Mouse (Mus musculus): ENCODE data around the gene Aanat. TPM values are rescaled to one million over a fixed set of nuclear protein-coding genes. Genes with fewer than 3 reads are reported as not detected.
"Not testable (repeated sequence)": the region's sequence is repeated elsewhere in the genome, so short reads cannot be mapped to it uniquely, and the experiment has no call there.

Gene Aanat
- total RNA-seq, 2 experiments from 2014 or later: 0.52 to 0.96 TPM

GRCm38 (mm10) chr11:116604097-116604496, 17.9 kb downstream of the Aanat start:
- DNase-seq: no peak
- intact Hi-C loops (cut with DNase I): no loop called here

- intact Hi-C loops (cut with DNase I): no loop called here
- no peak for DNase-seq
Measured at GRCm38 (mm10) chr11:116607717-116608116, 21.5 kb downstream of the Aanat start.

GRCm38 (mm10) chr11:116609965-116610630, 23.9 kb downstream of the Aanat start:
- DNase-seq: no peak
- intact Hi-C loops (cut with DNase I): no loop called here

GRCm38 (mm10) chr11:116611168-116611567, 24.9 kb downstream of the Aanat start:
- intact Hi-C loops (cut with DNase I); DNase-seq: not testable (repeated sequence)

- DNase-seq: no peak
- intact Hi-C loops (cut with DNase I): no loop called here
Measured at GRCm38 (mm10) chr11:116611883-116612282, 25.7 kb downstream of the Aanat start.

GRCm38 (mm10) chr11:116612554-116612953, 26.3 kb downstream of the Aanat start:
- intact Hi-C loops (cut with DNase I): no loop called here

GRCm38 (mm10) chr11:116613234-116613633, 27.0 kb downstream of the Aanat start:
- DNase-seq: no peak
- intact Hi-C loops (cut with DNase I): no loop called here

More at GRCm38 (mm10) chr11:116612554-116612953, 26.3 kb downstream of the Aanat start:
- DNase-seq: no peak

- intact Hi-C loops (cut with DNase I): no loop called here
- no peak for DNase-seq
Measured at GRCm38 (mm10) chr11:116615735-116616437, 29.7 kb downstream of the Aanat start.

- DNase-seq: no peak
- intact Hi-C loops (cut with DNase I): no loop called here
Measured at GRCm38 (mm10) chr11:116616438-116617118, 30.3 kb downstream of the Aanat start.

GRCm38 (mm10) chr11:116617641-116618040, 31.4 kb downstream of the Aanat start:
- DNase-seq: peak; percentile 56
- intact Hi-C loops (cut with DNase I): no loop called here

- intact Hi-C loops (cut with DNase I): no loop called here
- no peak for DNase-seq
Measured at GRCm38 (mm10) chr11:116618666-116619065, 32.4 kb downstream of the Aanat start.

GRCm38 (mm10) chr11:116619156-116619555, 32.9 kb downstream of the Aanat start:
- intact Hi-C loops (cut with DNase I): no loop called here

GRCm38 (mm10) chr11:116619561-116619960, 33.3 kb downstream of the Aanat start:
- intact Hi-C loops (cut with DNase I): no loop called here
- peak; percentile 52 for DNase-seq

More at GRCm38 (mm10) chr11:116619156-116619555, 32.9 kb downstream of the Aanat start:
- DNase-seq: peak; percentile 78

- intact Hi-C loops (cut with DNase I): loop anchor here (10.0 kb wide), 1 partner anchor 305 kb away; no protein-coding TSS in a partner anchor
- DNase-seq: no peak
Measured at GRCm38 (mm10) chr11:116620073-116620472, 33.8 kb downstream of the Aanat start.

GRCm38 (mm10) chr11:116620559-116621253, 34.5 kb downstream of the Aanat start:
- DNase-seq: peak; percentile 63
- intact Hi-C loops (cut with DNase I): loop anchor here (10.0 kb wide), 1 partner anchor 306 kb away; no protein-coding TSS in a partner anchor

GRCm38 (mm10) chr11:116621258-116621704, 35.0 kb downstream of the Aanat start:
- peak; percentile 92 for DNase-seq
- intact Hi-C loops (cut with DNase I): loop anchor here (10.0 kb wide), 1 partner anchor 306 kb away; no protein-coding TSS in a partner anchor

GRCm38 (mm10) chr11:116623281-116624124, 37.3 kb downstream of the Aanat start:
- no peak for DNase-seq
- intact Hi-C loops (cut with DNase I): loop anchor here (10.0 kb wide), 1 partner anchor 309 kb away; no protein-coding TSS in a partner anchor

GRCm38 (mm10) chr11:116624131-116624832, 38.0 kb downstream of the Aanat start:
- no peak for DNase-seq
- intact Hi-C loops (cut with DNase I): loop anchor here (10.0 kb wide), 1 partner anchor 309 kb away; no protein-coding TSS in a partner anchor

All from left cerebral cortex, postnatal 4 days (tissue).